Mouse (Mus musculus) adrenal gland (tissue): ENCODE data around the gene Lrrc1.

Source experiments
- intact Hi-C: fragments of 180-260 bp; cut with DNase I; formaldehyde crosslinking; loops from one replicate; pipeline ENCODE4 v1.15.1; 2025

Gene Lrrc1

DNA sequence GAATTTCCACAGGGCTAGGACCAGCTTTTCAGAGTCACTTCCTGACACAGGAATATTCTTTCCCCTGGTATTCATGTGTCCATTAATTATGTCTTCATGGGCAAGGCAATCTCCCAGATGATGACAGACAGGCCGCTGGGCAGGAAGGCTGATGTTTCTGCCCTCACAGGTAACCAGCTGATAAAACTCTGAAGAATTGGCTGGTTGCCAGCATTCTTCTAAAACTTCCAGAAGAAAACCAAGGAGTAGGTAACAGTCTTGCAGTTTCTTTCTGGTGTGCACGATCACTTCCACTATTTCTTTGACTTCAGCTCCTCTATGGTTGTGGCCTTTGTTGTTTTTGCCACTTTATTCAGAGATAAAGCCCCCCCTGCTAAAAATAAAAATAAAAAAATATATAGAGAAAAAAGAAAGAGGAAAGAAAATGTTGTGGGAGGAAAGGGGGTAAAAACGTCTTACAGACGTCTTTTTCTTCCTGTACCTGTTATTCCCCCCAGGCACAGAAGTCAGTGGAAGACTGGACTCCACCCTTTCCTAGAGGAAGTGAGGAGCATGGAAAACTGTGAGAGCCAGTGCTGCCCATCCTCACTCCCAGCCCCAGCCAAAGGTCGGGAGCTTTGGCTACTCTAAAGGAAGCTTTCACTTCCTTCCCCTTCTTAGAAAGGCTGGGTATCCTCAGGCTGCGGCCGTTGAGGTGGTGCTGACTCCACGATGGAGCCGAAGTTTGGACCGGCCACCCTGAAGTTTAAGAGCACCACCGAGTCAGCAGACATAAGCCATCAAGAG, 115.2 kb downstream of the Lrrc1 start:
- intact Hi-C loops: loop anchor here (5.0 kb wide), 1 partner anchor 113 kb away; the partner anchor contains the start of gene Lrrc1

GRCm38 (mm10) chr9:77428748-77429140, 115.9 kb downstream of the Lrrc1 start:
- intact Hi-C loops: loop anchor here (5.0 kb wide), 1 partner anchor 114 kb away; the partner anchor contains the start of gene Lrrc1

DNA sequence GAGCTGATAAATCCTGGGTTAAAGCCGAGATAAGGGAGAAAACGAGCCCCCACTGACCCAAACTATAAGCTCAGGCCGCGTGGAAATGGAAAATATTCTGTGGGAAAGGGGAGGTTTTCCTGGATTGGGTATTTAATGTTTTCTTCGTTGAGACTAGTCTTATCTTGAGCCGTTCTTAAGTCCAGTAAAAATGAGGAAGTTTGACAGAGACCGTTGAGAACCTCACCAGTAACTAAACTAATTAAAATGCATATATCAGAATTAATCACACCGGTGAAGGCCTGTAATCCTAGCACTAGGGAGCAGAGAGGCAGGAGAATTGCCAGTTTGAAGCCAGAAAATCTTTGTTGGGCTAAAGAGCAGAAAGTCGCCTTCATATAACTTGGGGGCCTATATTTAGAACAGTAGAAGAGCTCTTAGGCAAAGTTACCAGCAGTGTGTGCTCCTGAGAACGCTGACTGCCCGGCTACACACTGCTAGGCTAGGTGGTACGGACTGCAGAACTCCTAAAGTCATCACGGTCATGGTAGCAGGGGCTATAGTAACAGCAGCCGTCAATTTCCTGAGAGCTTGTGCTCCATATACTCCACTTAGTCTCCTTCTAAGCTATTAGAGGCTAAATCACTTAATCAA, 116.4 kb downstream of the Lrrc1 start:
- intact Hi-C loops: loop anchor here (5.0 kb wide), 1 partner anchor 114 kb away; the partner anchor contains the start of gene Lrrc1

DNA sequence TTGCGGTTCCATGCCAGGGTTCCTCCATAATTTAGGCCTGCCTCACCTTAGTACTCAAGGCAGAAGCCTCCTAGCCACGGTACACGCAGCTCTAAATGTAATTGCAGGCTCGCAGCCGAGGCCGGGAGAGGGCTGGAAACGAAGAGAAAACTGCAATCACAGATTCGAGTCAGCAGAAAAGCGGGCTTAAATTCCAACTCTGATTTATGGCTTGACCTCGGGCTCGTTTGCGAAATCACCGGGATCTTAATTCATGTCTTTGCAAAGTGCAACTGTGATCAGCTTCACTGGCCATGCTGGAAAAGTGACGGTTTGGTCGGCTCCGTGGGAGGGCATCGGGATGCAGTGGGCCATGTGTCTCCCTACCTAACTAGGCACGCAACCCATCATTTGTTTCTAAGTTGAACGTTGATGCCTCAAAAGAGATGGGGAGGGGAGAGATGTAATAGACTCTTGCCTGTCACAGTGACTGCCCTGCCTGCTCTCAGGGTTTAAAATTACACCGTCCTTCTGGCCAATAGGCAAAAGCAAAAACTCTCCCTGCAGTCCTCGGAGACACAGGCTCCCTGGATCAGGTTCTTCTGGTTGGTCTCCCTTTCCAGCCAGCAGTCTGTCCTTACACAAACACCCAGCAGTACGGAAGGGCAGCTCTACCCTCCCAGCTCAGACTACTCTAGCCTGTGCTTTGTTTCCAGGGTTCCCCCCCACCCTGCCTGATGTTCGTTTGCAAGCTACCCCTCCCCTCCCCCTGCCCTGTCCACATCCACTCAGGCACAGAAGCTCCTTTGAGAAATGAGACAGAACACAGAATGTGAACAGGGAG, 117.2 kb downstream of the Lrrc1 start:
- intact Hi-C loops: loop anchor here (5.0 kb wide), 1 partner anchor 115 kb away; the partner anchor contains the start of gene Lrrc1

DNA sequence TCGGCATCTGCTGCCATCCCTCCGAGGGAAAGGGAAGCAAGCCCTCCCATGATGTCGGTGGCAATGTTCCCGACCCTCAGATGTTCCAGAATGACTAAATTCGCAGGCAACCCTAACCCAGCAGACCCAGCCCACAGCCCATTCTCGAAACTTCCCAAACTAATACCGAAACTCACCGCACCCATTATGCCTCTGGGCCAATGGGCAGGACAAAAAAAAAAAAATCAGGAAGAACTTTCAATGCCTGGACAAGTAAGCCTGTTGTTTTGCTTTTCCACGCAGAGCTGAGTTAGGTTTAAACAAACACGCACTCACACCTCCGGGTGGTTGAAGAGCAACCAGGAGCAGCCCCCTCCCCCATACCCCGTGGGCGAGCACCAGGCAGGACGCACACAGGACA, 118.6 kb downstream of the Lrrc1 start:
- intact Hi-C loops: loop anchor here (5.0 kb wide), 1 partner anchor 116 kb away; the partner anchor contains the start of gene Lrrc1

DNA sequence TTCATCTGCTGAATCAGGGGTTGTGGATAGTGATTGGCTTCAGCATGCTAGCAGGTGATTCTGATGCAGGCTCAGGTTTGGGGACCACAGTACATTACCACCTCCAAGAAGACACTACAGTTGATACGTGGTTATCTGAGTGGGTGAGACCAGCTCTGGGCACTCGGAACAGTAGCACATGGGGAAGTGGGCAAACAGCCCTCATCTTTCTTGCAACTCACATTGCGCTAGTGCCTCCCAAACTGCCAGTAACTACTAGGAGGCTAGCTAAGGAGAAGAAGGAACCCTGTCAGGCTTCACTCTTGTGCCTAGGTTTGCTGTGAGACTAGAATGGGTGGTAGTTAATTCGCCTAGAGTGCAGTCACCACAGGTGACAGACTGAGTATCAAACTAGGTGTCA, 119.1 kb downstream of the Lrrc1 start:
- intact Hi-C loops: loop anchor here (5.0 kb wide), 1 partner anchor 117 kb away; the partner anchor contains the start of gene Lrrc1

DNA sequence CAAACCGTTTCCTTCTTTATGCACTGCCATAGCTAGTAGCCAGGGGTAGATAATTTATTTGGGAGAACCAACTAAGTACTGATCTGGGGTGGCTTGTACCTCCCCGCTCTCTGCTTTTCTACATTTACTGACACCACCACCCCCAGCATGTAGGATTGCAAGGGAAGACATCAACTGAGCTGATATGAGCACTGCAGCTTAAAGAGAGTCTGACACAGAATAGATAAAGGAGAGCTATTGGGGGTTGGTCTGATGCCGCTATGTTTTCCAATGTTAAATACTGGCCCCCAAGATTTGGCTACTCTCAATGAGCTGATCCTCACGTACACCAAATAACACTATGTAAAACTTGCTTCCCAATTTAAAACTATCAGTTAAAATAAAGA, 124.5 kb downstream of the Lrrc1 start:
- intact Hi-C loops: no loop called here

GRCm38 (mm10) chr9:77419501-77420199, 125.0 kb downstream of the Lrrc1 start:
- intact Hi-C loops: no loop called here

- intact Hi-C loops: no loop called here
Measured at GRCm38 (mm10) chr9:77418800-77419199, 125.9 kb downstream of the Lrrc1 start.

DNA sequence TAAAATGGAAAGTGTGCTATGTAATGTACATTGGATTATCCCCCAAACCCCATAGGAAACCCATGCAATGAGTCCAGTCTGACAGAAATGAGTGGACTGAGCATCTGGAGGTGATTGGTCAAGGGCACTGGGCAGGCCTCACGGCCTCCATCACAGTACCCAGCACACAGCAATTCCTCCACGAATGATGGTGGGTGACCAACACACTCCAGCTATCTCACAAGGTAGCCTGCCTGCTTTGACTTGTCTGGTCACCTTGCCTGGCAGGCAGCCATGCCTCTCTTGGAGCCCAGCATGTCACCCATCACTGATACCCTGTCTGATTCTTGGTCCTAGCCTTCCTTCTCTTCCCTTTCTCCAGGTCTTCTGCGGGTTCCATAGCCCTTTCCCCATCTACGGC, 128.2 kb downstream of the Lrrc1 start:
- intact Hi-C loops: no loop called here

GRCm38 (mm10) chr9:77416002-77416401, 128.7 kb downstream of the Lrrc1 start:
- intact Hi-C loops: no loop called here

DNA sequence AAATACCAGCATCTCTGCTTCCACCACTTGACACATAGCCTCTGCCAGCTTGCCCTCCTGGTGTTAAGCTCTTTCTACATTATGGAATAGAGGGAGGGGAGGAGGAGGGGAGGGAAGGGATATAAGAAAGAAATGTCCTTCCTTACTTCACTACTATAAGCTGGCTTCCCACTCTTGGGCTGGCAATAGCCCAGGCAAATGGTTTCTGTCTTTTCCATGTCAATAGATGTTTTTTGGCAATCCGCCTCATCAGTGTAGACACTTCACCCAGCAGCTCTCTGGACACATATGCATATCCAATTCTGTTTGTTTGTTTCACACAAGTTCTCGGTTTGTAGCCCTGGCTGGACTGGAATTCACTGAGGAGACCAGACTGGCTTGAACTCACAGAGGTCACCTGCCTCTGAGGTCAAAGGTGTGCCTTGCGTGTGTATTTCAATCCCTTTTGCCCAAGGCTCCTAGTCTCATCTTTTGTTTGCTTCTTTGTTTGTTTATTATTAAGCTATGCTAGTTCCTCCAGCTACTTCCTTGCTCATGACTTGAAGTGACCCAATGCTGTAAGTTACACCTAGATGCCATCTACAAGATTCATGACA, 132.7 kb downstream of the Lrrc1 start:
- intact Hi-C loops: no loop called here

DNA sequence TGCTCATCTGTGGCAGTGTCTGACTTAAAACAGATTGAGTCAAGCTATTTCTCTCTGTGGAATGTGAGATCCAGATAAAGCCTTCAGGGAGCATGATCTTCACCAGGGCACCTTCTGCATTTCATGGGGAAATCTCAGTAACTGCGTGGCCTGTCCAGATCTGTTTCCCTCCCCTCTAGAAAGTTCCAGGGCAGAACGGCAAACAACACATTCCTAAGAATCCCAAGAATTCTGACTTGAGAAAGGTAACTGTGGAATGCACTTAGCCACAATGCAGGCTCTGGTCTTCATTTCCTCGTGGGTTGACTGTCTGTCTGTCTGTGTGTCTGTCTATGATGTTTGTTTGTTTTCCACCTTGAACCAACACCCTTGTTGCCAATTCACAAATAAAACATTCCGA, 133.7 kb downstream of the Lrrc1 start:
- intact Hi-C loops: no loop called here

DNA sequence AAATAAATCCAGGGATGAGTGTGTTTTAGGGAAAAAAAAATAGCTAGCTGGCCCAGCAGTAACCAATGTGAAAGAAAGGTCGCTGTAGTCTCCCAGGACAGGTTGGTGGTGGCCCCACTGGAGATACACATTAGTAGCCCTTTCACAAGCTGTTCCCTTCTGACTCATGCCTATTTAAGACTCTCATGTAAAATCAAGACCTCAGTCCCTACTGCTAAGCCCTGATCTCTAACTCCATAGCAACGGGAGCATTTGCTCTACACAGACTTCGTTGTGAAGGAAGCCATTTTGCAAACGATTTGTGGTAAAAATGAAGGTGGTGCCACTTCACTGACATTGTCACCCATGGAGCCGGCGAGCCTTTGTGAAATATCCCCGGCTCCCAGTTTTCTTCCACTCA, 134.1 kb downstream of the Lrrc1 start:
- intact Hi-C loops: no loop called here

DNA sequence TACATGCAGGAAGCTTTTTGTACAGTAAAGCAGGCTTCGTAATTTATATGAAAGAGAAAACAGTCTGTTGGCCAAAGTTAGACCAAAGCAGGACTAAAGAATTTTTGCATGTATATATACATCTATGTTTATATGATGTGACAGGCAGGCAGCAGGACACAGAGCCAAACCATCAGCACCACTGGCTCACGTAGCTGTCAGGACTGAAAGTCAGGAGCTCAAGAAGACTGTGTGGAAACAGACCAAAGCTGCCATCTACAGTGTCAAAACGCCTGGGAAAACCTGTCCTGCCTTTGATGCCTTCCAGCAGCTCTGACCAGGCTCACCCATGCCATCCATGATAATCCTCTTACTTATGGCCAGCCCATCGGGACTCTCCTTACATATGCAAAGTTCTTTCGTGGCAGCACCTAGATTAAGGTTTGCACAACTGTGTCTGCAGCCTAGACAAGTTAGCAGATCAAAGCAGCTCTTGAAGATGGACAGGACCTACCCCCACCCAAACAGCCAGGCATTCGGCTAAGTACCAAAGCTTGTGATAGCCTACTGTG, 136.5 kb downstream of the Lrrc1 start:
- intact Hi-C loops: loop anchor here (10.0 kb wide), 1 partner anchor 197 kb away; no protein-coding TSS in a partner anchor

DNA sequence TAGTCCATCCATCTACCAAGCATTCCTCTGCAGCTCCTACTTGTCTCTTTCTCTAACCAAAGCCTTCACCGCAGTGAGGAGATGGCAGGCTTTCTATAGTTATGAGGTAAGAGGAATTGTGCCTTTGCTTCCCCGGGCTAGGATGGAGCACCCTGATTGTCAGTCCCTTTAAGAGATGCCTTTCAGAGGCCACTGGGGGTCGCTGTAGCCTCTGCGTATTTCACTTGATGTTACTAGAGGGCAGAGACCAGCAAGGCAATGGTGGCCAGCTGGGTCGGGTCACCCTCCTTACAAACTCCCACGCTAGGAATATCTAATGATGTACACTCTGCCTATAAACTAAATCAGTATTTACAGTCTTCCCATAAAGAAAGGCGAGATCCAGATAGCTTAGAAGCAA, 137.8 kb downstream of the Lrrc1 start:
- intact Hi-C loops: loop anchor here (10.0 kb wide), 1 partner anchor 198 kb away; no protein-coding TSS in a partner anchor

GRCm38 (mm10) chr9:77404458-77404857, 140.2 kb downstream of the Lrrc1 start:
- intact Hi-C loops: loop anchor here (10.0 kb wide), 1 partner anchor 200 kb away; no protein-coding TSS in a partner anchor

GRCm38 (mm10) chr9:77403961-77404360, 140.7 kb downstream of the Lrrc1 start:
- intact Hi-C loops: loop anchor here (10.0 kb wide), 1 partner anchor 201 kb away; no protein-coding TSS in a partner anchor

DNA sequence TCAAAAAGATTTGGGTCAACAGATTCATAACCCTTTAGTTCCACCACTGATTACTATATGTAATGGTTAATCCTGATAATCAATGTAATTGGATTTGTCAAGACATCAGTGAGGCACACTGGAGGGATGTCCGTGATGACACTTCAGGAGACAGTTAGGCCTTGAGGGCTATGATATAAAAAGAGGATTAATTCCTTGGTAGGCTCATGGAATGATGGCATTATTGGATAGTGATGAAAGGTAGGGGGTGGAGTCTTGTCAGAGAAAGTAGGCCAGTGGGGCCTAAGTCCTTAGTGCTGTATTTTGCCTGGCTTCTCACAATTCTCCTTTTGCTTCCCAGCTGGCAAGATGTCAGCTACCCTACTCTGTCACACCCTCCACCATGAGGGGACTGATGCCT, 141.7 kb downstream of the Lrrc1 start:
- intact Hi-C loops: loop anchor here (10.0 kb wide), 1 partner anchor 202 kb away; no protein-coding TSS in a partner anchor

DNA sequence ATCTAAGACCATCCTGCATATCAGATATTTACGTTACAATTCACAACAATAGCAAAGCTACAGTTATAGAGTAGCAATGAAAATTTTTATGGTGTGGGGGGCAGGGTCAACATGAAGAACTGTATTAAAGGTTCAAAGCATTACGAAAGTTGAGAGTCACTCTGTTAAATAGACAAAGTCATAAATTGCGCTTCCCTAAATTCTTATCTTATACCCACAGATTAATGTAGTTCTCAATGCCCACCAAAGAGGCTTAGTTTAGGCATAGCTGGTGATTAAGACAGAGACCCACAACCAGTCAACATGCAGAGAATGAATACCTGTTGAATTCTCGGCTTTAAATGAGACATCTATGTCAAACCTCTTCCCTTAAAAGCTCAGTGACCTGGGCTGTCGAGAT, 144.9 kb downstream of the Lrrc1 start:
- intact Hi-C loops: loop anchor here (10.0 kb wide), 1 partner anchor 205 kb away; no protein-coding TSS in a partner anchor
